Mouse (Mus musculus): Measurements from ENCODE around the gene Tor2a.

Gene Tor2a

GRCm38 (mm10) chr2:32757056-32757845 lies at the start of gene Tor2a:
Gene Tor2a (plus strand): TSS chr2:32757234.
- peak; percentile 95 to 96 for DNase-seq (ENCODE audit: low spot score in 2 of 2)

GRCm38 (mm10) chr2:32708643-32709042 lies 48.4 kb upstream of the Tor2a start:
- no peak for DNase-seq (ENCODE audit: low spot score in 2 of 2)

DNA sequence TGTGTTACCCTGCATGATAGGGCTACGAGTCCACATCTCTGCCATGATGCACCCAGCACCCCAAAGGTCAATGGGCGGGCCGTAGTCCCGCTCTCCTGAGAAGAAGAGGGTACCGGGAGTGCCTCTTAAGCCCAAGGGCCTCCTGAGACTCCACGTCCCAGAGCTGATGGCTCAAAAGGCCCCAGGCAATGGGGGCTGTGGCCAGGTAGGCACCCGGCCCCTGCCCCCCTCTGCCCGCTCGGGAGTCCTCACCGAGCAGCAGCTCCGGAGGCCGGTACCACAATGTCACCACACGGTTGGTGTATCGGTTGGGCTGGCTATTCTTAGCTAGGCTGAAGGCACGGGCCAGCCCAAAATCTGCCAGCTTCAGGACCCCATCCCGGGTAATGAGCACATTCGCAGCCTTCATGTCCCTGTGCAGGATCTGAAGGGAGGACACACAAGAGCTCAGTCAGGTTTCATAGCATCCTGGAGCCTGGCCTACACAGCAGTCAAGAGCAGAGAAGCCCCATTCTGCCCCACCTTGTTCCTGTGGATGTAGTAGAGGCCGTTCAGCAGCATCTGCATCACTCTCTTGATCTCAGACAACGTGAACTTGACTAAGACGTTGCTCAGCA lies 47.4 kb upstream of the Tor2a start:
- no peak for DNase-seq (ENCODE audit: low spot score in 2 of 2)

- no peak for DNase-seq (ENCODE audit: low spot score in 2 of 2)
Measured at GRCm38 (mm10) chr2:32710425-32710824, 46.6 kb upstream of the Tor2a start.

DNA sequence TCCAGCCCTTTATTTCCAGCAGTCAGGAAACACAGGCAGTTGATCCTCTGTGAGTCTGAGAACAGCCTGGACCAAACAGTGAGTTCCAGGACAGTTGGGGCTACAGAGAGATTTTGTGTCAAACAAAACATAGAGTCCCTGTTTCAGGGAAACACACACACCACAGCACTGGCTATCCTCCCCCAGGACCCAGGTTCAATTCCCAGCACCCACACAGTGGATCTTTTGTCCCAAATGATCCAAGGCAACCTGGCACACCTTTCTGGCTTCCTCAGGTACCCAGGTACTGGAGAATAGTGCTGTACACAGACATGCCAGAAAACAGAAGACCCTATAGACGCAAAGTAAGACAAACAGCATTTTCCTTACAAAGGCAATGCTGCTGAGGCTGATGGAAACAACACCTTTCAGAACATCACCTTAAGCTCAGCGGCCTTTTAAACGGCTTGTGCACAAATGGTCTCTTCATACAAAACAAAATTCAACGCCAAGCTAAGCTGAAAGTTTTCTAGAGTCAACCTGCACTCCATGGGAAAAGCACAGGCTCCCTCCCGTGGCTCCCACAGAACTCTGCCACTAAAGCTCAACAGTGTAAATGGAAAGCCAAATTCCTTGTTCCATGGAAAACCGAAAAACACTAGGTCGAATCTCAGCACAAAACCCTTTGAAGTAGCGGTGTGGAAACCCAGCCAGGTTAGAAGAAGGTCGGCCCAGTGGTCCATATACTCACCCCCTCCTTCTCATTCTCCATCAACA lies 45.6 kb upstream of the Tor2a start:
- DNase-seq (ENCODE audit: low spot score in 2 of 2): no peak

- DNase-seq (ENCODE audit: low spot score in 2 of 2): no peak
Measured at GRCm38 (mm10) chr2:32712108-32712551, 44.9 kb upstream of the Tor2a start.

DNA sequence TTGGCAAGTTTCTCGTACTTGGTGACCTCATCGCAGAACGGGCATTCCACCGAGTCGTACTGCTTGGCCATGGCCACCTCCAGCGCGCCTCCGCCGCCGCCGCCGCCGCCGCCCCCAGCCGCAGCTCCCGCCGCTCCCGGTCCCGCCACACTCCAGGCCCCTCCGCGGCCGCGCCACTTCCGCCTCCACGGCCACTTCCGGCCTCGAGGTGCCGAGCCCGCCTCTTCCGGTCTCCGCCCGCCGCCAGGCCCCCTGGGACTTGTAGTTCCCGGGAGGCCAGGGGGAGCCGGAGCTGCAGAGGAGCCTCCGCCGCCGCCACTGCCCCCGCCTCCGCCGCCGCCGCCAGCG lies 44.5 kb upstream of the Tor2a start:
- DNase-seq (ENCODE audit: low spot score in 2 of 2): peak; percentile 84 to 87

DNA sequence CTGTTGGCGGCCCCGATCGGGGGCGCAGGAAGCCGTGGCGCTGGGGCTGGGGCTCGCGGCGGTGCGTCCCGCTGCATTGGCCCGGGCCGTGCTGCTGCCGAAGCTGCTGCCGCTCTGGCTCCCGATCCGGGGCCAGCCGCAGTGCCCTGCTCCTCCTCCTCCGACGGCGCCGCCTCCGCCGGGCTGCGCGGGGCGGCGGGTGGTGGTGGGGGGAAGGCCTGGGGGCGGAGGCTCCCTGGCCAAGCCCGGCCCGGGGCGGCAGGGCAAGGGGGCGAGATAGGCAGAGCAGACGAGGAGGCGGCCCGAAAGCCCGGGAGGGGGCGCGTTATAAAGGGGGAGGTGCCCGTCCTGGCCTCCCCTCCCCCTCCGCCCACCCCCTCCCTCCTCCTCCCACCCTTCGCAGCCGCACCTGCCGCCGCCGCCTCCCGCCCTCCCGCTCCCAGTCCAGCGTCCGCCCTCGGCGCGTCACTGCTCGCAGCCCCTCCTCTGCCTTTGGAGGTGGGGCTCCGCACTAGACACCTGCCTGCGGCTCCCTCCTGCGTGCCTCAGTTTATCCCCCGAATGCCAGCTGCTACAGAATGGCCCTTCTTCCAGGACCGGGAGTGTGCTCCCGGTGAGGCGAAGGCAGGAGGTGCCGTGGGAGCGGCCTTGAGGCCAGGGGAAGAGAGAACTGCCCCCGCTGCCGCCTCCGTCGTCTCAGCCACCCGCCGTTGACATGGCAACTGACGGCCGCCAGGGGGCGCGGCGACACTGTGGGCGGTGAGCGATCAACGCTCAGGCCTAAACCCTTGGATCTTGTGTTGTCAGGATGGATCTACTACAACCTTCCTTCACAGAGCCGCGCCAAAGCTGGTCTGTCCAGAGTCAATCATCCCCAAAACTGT lies 43.9 kb upstream of the Tor2a start, which contains the start of gene Cdk9:
TSS of gene Cdk9 (minus strand) at position 143 of the 884 bp plus-strand sequence.
- peak; percentile 84 to 87 for DNase-seq (ENCODE audit: low spot score in 2 of 2)

DNA sequence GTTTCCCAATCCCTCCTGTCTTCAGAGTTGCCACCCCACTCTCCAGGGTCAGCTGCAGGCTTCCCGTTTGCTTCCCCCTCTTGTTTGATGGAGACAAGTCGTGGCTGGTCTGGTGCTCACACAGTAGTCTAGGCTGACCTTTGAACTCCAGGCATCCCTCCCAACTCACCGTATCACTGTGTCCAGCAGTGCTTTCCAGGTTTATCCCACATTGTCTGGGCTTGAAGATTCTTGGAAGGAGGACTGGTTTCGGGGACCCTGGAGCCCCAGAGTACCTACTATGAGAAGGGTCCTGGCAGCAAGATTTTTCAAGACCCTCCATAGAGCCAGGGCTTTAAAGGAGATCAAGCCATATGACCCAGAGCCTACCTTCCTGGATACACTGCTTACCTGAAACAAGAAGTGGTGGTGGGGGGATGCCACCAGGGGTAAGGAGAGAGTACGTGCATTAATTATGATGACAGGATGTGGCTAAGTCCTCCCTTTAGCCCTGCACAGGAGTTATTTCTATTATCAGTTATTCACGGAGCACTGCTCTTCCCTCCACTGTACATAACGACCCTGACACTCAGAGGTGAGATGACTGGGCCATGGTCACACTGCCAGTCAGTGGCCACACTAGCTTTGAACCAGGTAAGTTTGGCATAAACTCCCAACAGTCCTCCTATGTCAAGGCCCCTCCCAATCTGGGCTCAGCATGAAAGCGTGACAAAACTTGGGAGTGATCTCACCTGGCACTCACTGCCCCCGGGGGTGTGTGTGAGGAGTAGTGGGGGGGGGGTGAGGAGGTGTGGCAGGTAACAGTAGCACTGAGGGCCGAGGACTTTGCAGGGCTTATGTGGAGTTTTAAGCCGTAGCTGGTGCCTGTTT lies 42.7 kb upstream of the Tor2a start:
- no peak for DNase-seq (ENCODE audit: low spot score in 2 of 2)

DNA sequence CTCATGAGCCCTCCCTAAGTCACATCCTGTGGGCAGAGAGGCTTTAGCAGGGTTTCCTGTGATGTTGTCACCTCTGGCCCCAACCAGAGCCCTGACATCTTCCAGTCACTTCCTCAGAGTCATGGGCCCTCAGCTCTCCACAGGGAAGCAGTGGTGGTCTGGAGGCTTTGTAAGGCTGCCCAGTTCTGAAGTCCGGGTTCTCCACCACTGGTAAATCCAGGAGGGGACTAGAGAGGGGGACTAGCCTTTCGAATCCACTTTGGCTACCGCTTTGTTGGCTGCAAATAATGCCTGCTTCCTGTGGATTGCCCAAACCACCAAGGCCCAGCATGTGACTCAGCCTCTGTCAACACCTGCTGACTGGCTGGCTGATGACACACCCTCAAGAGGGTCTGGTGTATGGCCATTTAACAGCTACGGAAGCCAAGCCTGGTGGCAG lies 42.0 kb upstream of the Tor2a start:
- DNase-seq (ENCODE audit: low spot score in 2 of 2): no peak

- DNase-seq (ENCODE audit: low spot score in 2 of 2): peak; percentile 36 to 41
Measured at GRCm38 (mm10) chr2:32718761-32719160, 38.3 kb upstream of the Tor2a start.

DNA sequence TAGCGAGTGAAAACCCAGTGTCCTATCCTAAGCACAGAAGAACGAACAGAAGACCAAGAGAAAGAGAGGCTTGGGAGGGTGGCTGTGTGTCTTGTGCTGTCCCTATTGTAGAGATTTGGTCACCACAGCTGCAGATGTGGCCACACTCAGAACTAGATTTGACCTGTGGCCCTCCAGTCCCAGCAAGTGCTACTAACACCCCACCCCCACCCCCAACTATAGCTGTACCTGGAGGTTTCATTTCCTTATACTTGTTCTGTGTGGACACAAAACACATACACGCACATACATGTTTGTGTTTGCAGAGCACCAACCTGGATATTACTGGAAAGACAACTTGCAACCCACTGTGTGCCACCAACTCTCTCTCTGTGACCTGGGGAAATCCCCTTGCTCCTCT lies 37.0 kb upstream of the Tor2a start:
- no peak for DNase-seq (ENCODE audit: low spot score in 2 of 2)

DNA sequence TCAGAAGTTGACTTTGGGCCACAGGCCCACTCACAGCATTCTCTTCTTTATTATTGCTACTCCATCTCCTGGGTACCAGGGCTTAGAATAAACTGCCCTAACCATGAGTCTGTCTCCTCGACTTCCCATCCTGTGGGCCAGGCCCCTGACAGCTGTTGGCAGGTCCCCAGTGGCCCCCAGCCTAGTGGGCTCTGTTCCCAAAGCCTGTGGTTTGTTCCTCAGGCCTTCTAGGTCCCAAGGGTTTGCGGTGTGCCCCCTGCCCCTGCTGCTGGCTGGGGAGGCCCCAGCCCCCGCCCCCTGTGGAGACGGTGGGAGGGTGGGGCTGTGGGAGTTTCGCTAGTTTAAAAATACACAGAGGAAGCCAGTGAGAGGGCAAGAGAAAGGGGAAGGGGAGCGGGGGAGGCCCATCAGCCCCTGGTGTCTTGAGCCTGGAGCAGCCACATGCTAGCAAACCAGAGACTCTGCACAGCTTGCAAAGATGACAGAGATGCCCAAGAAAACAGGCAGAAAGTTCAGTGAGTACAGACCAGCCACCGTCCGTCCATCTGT lies 36.3 kb upstream of the Tor2a start, which contains the start of gene Sh2d3c:
TSS of gene Sh2d3c (plus strand) at position 375 of the 549 bp plus-strand sequence.
- DNase-seq (ENCODE audit: low spot score in 2 of 2): no peak

GRCm38 (mm10) chr2:32722046-32722445 lies 35.0 kb upstream of the Tor2a start:
- DNase-seq (ENCODE audit: low spot score in 2 of 2): no peak

DNA sequence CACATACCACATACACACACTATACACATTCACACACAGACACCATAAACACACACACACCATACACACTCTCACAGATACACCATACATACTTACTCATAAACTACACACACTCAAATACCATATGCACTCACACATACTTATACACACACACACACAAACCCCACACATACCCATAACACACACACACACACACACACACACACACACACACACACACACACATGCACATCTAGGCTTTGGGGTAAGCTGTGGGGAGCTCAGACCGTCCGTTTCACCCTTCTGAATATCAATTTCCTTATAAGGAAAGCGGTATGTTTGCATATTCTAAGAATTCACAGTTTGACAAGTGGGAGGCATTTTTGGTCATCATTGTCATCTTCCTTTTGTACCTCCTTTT lies 34.5 kb upstream of the Tor2a start:
- no peak for DNase-seq (ENCODE audit: low spot score in 2 of 2)

DNA sequence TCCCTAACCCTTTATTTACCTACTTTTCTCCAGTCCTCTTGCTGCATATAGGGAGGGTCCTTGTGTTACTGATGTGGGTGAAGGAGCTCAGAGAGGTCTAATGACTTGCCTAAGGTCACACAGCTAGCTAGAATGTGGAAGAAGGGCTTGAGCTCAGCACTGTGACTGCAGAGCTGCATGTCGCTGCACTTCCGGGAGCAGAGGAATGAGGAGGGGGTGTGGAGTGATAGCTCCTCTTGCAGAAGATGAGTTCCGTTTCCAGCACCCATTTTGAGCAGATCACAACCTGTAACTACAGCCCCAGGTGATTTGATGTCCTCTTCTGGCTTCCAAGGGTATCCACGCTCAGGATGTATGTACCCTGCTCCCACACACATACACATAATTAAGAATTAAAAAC lies 32.9 kb upstream of the Tor2a start:
- no peak for DNase-seq (ENCODE audit: low spot score in 2 of 2)

GRCm38 (mm10) chr2:32724832-32725790 lies 31.9 kb upstream of the Tor2a start:
- DNase-seq (ENCODE audit: low spot score in 2 of 2): no peak

GRCm38 (mm10) chr2:32727435-32727834 lies 29.6 kb upstream of the Tor2a start:
- DNase-seq (ENCODE audit: low spot score in 2 of 2): peak; percentile 78 to 80

DNA sequence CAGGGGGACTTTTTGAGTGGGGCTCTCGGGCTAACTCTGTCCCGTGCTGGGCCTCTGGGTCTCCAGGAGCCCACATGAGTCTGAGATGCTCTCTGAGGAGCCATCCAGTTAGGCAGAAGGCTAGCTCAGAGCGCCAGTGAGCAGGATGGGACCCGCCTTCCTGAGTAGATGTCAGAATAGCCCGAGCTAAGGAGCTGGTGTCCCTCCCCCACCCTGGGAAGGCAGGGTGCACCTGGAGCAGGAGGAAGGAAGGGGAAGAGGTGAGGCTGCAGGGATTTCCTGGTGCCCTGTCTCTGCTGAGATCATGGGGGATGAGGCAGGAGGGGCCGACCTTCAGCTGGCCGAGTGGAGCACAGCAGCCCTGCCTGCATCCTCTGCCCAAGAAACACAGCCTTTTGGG lies 28.6 kb upstream of the Tor2a start:
- no peak for DNase-seq (ENCODE audit: low spot score in 2 of 2)
